Mouse (Mus musculus): Measurements from ENCODE around the gene Slc23a4. TPM values are rescaled to one million over a fixed set of nuclear protein-coding genes. Genes with fewer than 3 reads are reported as not detected.

The Slc23a4 gene
- polyA plus RNA-seq (2012; ENCODE audit: insufficient read depth, insufficient read length, missing spikeins), result not detected in 2 replicates

- peaks cover 4% of the 10 kb centered on the region for H3K4me1 ChIP-seq (ENCODE audit: control insufficient read depth, insufficient read depth, low read length)
- no peak within 1 kb of the TSS for H3K4me3 ChIP-seq (ENCODE audit: insufficient read depth, low read length)
- H3K27ac ChIP-seq (ENCODE audit: insufficient read depth, low read depth, low read length), result no peak within 1 kb of the TSS
- TF ChIP-seq CTCF (IDR thresholded peaks at IDR 0.05; ENCODE audit: low read depth, low read length) (no peak), POLR2A (IDR thresholded peaks at IDR 0.05; ENCODE audit: borderline replicate concordance, low read depth, low read length) (no peak)
Observed at GRCm38 (mm10) chr6:34988081-34988761, at the start of gene Slc23a4. TSS of gene Slc23a4 (minus strand) at chr6:34988404.

GRCm38 (mm10) chr6:35033341-35033740, 45.1 kb upstream of the Slc23a4 start:
- H3K4me1 ChIP-seq (ENCODE audit: control insufficient read depth, insufficient read depth, low read length), result peaks cover 14% of the 10 kb centered on the region
- H3K27ac ChIP-seq (ENCODE audit: insufficient read depth, low read depth, low read length), result no peak overlapping the region
- TF ChIP-seq CTCF (IDR thresholded peaks at IDR 0.05; ENCODE audit: low read depth, low read length), result no peak
- TF ChIP-seq POLR2A (IDR thresholded peaks at IDR 0.05; ENCODE audit: borderline replicate concordance, low read depth, low read length), result no peak
- no peak overlapping the region for H3K4me3 ChIP-seq (ENCODE audit: insufficient read depth, low read length)

DNA sequence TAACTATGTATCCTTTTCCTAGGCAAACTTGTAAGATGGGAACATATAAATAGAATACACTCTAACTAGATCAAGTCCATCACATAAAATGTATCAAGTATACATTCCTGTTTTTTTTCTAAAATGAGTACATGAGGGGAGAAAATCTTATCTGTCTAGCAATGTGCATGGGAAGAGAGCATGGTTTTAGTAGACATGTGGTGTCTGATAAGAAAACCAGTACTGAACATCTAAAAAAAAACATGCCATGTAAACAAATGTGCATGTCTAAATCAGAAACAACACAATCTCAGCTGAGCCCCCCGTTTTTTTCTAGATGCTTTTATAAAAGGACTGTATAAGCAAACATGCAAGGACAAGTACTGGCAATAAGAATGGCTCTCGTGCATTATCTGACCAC, 44.5 kb upstream of the Slc23a4 start:
- H3K4me3 ChIP-seq (ENCODE audit: insufficient read depth, low read length), result no peak overlapping the region
- TF ChIP-seq POLR2A (IDR thresholded peaks at IDR 0.05; ENCODE audit: borderline replicate concordance, low read depth, low read length), result no peak
- no peak for TF ChIP-seq CTCF (IDR thresholded peaks at IDR 0.05; ENCODE audit: low read depth, low read length)

DNA sequence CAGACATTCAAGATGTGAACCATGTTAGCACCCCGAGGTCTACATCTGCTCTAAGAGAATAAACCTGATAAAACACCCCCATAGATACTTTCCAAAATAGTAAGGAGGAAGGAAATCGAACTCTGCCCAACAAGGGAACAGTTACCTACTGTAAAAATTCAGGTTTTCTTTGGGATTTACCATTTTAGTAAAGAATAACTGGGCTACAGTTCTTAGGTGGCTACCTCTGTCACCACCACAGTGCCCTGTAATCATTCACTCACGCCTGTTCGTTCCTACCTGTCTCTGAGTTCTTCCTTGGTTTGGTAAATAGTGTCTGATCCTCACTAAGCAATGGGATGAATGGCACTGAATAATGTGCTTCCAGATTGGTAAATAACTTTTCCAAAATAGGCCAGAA, 42.6 kb upstream of the Slc23a4 start:
- Histone ChIP-seq H3K27ac (ENCODE audit: insufficient read depth, low read depth, low read length) (no peak overlapping the region), H3K4me3 (ENCODE audit: insufficient read depth, low read length) (no peak overlapping the region), H3K4me1 (ENCODE audit: control insufficient read depth, insufficient read depth, low read length) (peaks cover 17% of the 10 kb centered on the region)
- TF ChIP-seq POLR2A (IDR thresholded peaks at IDR 0.05; ENCODE audit: borderline replicate concordance, low read depth, low read length) (no peak), CTCF (IDR thresholded peaks at IDR 0.05; ENCODE audit: low read depth, low read length) (no peak)

More for the DNA sequence above, 44.5 kb upstream of the Slc23a4 start:
- Histone ChIP-seq H3K27ac (ENCODE audit: insufficient read depth, low read depth, low read length) (no peak overlapping the region), H3K4me1 (ENCODE audit: control insufficient read depth, insufficient read depth, low read length) (peaks cover 19% of the 10 kb centered on the region)

GRCm38 (mm10) chr6:35030226-35030625, 42.0 kb upstream of the Slc23a4 start:
- H3K4me3 ChIP-seq (ENCODE audit: insufficient read depth, low read length), result no peak overlapping the region
- H3K27ac ChIP-seq (ENCODE audit: insufficient read depth, low read depth, low read length), result no peak overlapping the region
- TF ChIP-seq CTCF (IDR thresholded peaks at IDR 0.05; ENCODE audit: low read depth, low read length) (no peak), POLR2A (IDR thresholded peaks at IDR 0.05; ENCODE audit: borderline replicate concordance, low read depth, low read length) (no peak)
- peaks cover 17% of the 10 kb centered on the region for H3K4me1 ChIP-seq (ENCODE audit: control insufficient read depth, insufficient read depth, low read length)

DNA sequence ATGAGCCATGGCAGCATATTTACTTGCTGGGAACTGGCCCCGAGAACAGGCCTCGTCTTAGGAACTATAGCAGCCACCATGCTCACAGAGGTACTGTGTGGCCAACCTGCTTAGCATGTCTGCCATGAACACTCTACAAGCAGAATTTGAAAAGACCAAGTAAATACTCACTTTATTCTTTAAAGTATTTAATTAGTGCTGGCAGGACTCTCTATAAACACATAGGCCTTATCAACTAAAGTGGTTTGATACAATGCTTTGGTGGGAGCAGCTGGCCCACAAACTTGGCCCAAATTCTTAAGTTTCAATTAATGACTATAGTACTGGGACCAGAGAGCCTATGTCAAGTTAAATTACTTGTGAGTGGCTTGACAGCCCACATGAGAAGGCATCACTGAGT, 39.8 kb upstream of the Slc23a4 start:
- H3K4me1 ChIP-seq (ENCODE audit: control insufficient read depth, insufficient read depth, low read length), result peaks cover 17% of the 10 kb centered on the region
- TF ChIP-seq POLR2A (IDR thresholded peaks at IDR 0.05; ENCODE audit: borderline replicate concordance, low read depth, low read length) (no peak), CTCF (IDR thresholded peaks at IDR 0.05; ENCODE audit: low read depth, low read length) (no peak)
- H3K4me3 ChIP-seq (ENCODE audit: insufficient read depth, low read length), result no peak overlapping the region
- no peak overlapping the region for H3K27ac ChIP-seq (ENCODE audit: insufficient read depth, low read depth, low read length)

DNA sequence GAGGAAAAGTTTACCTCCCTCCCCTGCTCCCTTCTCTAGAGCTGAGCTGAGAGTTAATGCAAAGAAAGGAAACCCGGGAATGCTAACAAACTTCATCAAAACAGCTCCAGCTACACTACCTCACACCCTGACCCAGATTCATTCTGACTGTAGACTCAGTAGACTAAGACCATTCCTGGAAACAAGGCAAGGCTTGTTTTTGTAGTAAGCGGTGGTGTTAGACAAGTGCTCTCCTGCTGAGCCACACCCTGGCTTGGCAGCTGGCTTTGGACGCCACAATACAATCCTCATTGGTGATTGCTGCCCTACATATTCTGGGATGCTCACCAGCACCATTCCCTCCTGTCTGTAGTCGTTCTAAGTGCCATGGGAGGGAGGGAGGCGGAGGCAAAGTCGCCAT, 39.1 kb upstream of the Slc23a4 start:
- no peak overlapping the region for H3K4me3 ChIP-seq (ENCODE audit: insufficient read depth, low read length)
- TF ChIP-seq CTCF (IDR thresholded peaks at IDR 0.05; ENCODE audit: low read depth, low read length) (no peak), POLR2A (IDR thresholded peaks at IDR 0.05; ENCODE audit: borderline replicate concordance, low read depth, low read length) (no peak)
- H3K4me1 ChIP-seq (ENCODE audit: control insufficient read depth, insufficient read depth, low read length), result peaks cover 17% of the 10 kb centered on the region
- H3K27ac ChIP-seq (ENCODE audit: insufficient read depth, low read depth, low read length), result no peak overlapping the region

- H3K4me3 ChIP-seq (ENCODE audit: insufficient read depth, low read length), result no peak overlapping the region
- TF ChIP-seq POLR2A (IDR thresholded peaks at IDR 0.05; ENCODE audit: borderline replicate concordance, low read depth, low read length) (no peak), CTCF (IDR thresholded peaks at IDR 0.05; ENCODE audit: low read depth, low read length) (no peak)
- H3K4me1 ChIP-seq (ENCODE audit: control insufficient read depth, insufficient read depth, low read length), result no peaks in the 10 kb centered on the region
- H3K27ac ChIP-seq (ENCODE audit: insufficient read depth, low read depth, low read length), result no peak overlapping the region
Observed at GRCm38 (mm10) chr6:35016624-35017023, 28.4 kb upstream of the Slc23a4 start.

- H3K27ac ChIP-seq (ENCODE audit: insufficient read depth, low read depth, low read length), result no peak overlapping the region
- TF ChIP-seq POLR2A (IDR thresholded peaks at IDR 0.05; ENCODE audit: borderline replicate concordance, low read depth, low read length), result no peak
- TF ChIP-seq CTCF (IDR thresholded peaks at IDR 0.05; ENCODE audit: low read depth, low read length), result no peak
- no peak overlapping the region for H3K4me3 ChIP-seq (ENCODE audit: insufficient read depth, low read length)
- no peaks in the 10 kb centered on the region for H3K4me1 ChIP-seq (ENCODE audit: control insufficient read depth, insufficient read depth, low read length)
Observed at GRCm38 (mm10) chr6:35011953-35012352, 23.7 kb upstream of the Slc23a4 start.

- Histone ChIP-seq H3K27ac (ENCODE audit: insufficient read depth, low read depth, low read length) (no peak overlapping the region), H3K4me1 (ENCODE audit: control insufficient read depth, insufficient read depth, low read length) (no peaks in the 10 kb centered on the region), H3K4me3 (ENCODE audit: insufficient read depth, low read length) (no peak overlapping the region)
- no peak for TF ChIP-seq CTCF (IDR thresholded peaks at IDR 0.05; ENCODE audit: low read depth, low read length)
- TF ChIP-seq POLR2A (IDR thresholded peaks at IDR 0.05; ENCODE audit: borderline replicate concordance, low read depth, low read length), result no peak
Observed at GRCm38 (mm10) chr6:35010705-35011104, 22.5 kb upstream of the Slc23a4 start.
